Mouse (Mus musculus) hindbrain, postnatal 0 days (tissue): ENCODE data around the gene Grid1. TPM values are rescaled to one million over a fixed set of nuclear protein-coding genes. Genes with fewer than 3 reads are reported as not detected.

Experiments
- ATAC-seq: fragments of 200-750 bp; cut with Nextera tagmentation; 2 replicates; pipeline ENCODE4 v1.8.0; 2017; ENCODE audit warnings: mild to moderate bottlenecking, moderate TSS enrichment, moderate library complexity
- DNase-seq: peaks from one replicate; pipeline ENCODE4 v3.0.0-alpha.2; 2015; ENCODE audit warnings: low spot score
- H3K27ac ChIP-seq: fragments of 300-500 bp; sonication (generic); 2 replicates; pipeline ENCODE4 v1.5.1; 2014; ENCODE audit warnings: mild to moderate bottlenecking
- H3K27me3 ChIP-seq: fragments of 300-500 bp; sonication (generic); 2 replicates; pipeline ENCODE4 v1.6.1; 2014; ENCODE audit warnings: low read length, mixed read lengths; ENCODE audit not compliant: insufficient read depth
- H3K36me3 ChIP-seq: fragments of 300-500 bp; sonication (generic); 2 replicates; pipeline ENCODE4 v1.6.1; 2014; ENCODE audit warnings: low read length, mixed read lengths; ENCODE audit not compliant: insufficient read depth
- H3K4me1 ChIP-seq: fragments of 300-500 bp; sonication (generic); 2 replicates; pipeline ENCODE4 v1.6.1; 2014; ENCODE audit warnings: antibody characterized with exemption, low read length, mixed read lengths; ENCODE audit not compliant: insufficient read depth
- H3K4me2 ChIP-seq: fragments of 300-500 bp; sonication (generic); 2 replicates; pipeline ENCODE4 v1.6.1; 2014; ENCODE audit warnings: low read depth, mild to moderate bottlenecking, low read length, moderate library complexity, mixed read lengths
- H3K4me3 ChIP-seq: fragments of 300-500 bp; sonication (generic); 2 replicates; pipeline ENCODE4 v1.5.1; 2014; ENCODE audit warnings: low read length
- H3K9ac ChIP-seq: fragments of 300-500 bp; sonication (generic); replicated peaks from 2 replicates; pipeline ENCODE4 v1.6.1; 2014; ENCODE audit warnings: mild to moderate bottlenecking, low read length, moderate library complexity, mixed read lengths
- H3K9me3 ChIP-seq: fragments of 300-500 bp; sonication (generic); 2 replicates; pipeline ENCODE4 v1.6.1; 2016; ENCODE audit warnings: low read length, mixed read lengths
- CTCF ChIP-seq: IDR thresholded peaks from 2 replicates; pipeline ENCODE4 v1.5.1; 2016; ENCODE audit warnings: antibody characterized with exemption, control low read depth, low read depth
- WGBS: fragments of 180-500 bp; shearing (Covaris S2); extraction: QIAGEN DNeasy Blood & Tissue Kit; methylation state at CpG from one replicate; pipeline ENCODE4 v1.1.7; 2014; 5-methylcytosine and 5-hydroxymethylcytosine counted together
- polyA plus RNA-seq: library from polyadenylated mRNA; unstranded; fragments of >200 nt; fragmentation: Nextera tagmentation; extraction: Ambion mirVana; gene quantifications from 2 replicates; pipeline ENCODE4 v1.2.1, GENCODE M21; 2015
- total RNA-seq: library from RNA; depleted of rRNA; stranded (reverse); fragments of >200 nt; gene quantifications from 2 replicates; pipeline ENCODE4 v1.2.3, GENCODE M21; 2014

Gene Grid1
- total and polyA plus RNA-seq, 2 experiments from 2014 or later, result 8.6 to 33.7 TPM

GRCm38 (mm10) chr14:35468254-35468653 lies 648.3 kb downstream of the Grid1 start:
- Histone ChIP-seq H3K9ac (no peak overlapping the region), H3K4me3 (no peak overlapping the region), H3K9me3 (no peaks in the 10 kb centered on the region), H3K36me3 (no peaks in the 10 kb centered on the region), H3K27ac (0 out of 2 replicates have a peak overlapping the region, but pooled peaks have one; percentile 11), H3K4me1 (no peaks in the 10 kb centered on the region), H3K27me3 (no peaks in the 10 kb centered on the region), H3K4me2 (no peak overlapping the region)
- TF ChIP-seq CTCF, result no peak
- peak; percentile 6 for DNase-seq
- 58% methylated on average over 6 of the region's 6 CpGs for WGBS
- no peak for ATAC-seq

GRCm38 (mm10) chr14:35486017-35486416 lies 666.1 kb downstream of the Grid1 start:
- Histone ChIP-seq H3K9me3 (no peaks in the 10 kb centered on the region), H3K9ac (no peak overlapping the region)

DNA sequence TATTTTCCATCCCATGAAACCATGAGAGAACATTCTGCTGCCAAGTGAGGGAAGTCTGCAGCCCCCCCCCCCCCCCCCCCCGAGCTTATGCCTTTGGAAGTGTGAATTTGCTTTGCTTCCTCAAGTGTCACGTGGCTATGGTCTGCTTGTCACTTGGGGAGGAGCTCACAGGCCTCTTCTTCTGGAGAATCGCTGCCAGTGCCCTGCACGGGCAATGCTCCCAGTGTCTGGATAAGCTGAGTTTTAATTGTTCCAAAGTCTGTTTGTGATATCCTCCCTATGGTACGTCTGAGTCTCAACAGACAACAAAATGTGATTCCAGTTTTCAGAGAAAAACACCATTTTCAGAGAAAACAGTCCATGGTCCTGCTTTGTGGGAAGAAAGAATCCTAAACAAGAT lies 682.4 kb downstream of the Grid1 start:
- no peak overlapping the region for H3K9ac ChIP-seq
- ATAC-seq (no peak), DNase-seq (no peak)
- 46% methylated on average over 5 of the region's 5 CpGs for WGBS
- H3K4me1 ChIP-seq, result no peaks in the 10 kb centered on the region
- no peaks in the 10 kb centered on the region for H3K36me3 ChIP-seq
- H3K4me3 ChIP-seq, result no peak overlapping the region
- H3K9me3 ChIP-seq, result no peaks in the 10 kb centered on the region
- H3K27ac ChIP-seq, result no peak overlapping the region
- TF ChIP-seq CTCF, result no peak
- H3K27me3 ChIP-seq, result no peaks in the 10 kb centered on the region
- H3K4me2 ChIP-seq, result no peak overlapping the region

More at GRCm38 (mm10) chr14:35486017-35486416, 666.1 kb downstream of the Grid1 start:
- H3K4me2 ChIP-seq, result no peak overlapping the region
- no peaks in the 10 kb centered on the region for H3K4me1 ChIP-seq
- H3K27me3 ChIP-seq, result no peaks in the 10 kb centered on the region
- no peak for TF ChIP-seq CTCF
- H3K36me3 ChIP-seq, result no peaks in the 10 kb centered on the region
- no peak overlapping the region for H3K4me3 ChIP-seq
- ATAC-seq (no peak), DNase-seq (no peak)
- WGBS, result 77% methylated on average over 2 of the region's 2 CpGs
- no peak overlapping the region for H3K27ac ChIP-seq

- Histone ChIP-seq H3K4me3 (no peak overlapping the region), H3K27me3 (no peaks in the 10 kb centered on the region), H3K4me1 (no peaks in the 10 kb centered on the region), H3K36me3 (no peaks in the 10 kb centered on the region), H3K27ac (no peak overlapping the region), H3K9ac (no peak overlapping the region), H3K9me3 (no peaks in the 10 kb centered on the region), H3K4me2 (no peak overlapping the region)
- ATAC-seq, result no peak
- TF ChIP-seq CTCF, result no peak
- no peak for DNase-seq
These were observed 699.5 kb downstream of the Grid1 start for GRCm38 (mm10) chr14:35519402-35519801.

DNA sequence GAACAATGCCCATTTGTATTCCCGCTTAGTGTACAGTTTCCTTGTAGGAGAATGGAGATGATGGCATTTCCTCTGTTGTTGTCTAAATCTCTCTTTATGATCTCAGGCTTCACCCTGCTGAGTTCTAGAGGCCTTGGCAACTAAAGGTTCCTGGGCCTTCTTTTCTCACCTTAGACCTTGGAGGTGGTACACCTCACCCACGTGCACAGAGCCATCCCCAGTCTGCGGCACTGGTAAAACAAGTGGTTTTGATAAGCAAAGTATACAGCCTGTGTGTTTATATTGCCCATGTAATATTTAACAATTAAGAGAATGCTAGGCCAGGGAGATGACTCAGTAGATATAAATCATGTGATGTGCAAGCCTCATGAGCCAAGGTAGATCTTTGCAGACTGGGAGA lies 718.9 kb downstream of the Grid1 start:
- no peak overlapping the region for H3K4me3 ChIP-seq
- H3K9ac ChIP-seq, result no peak overlapping the region
- TF ChIP-seq CTCF, result no peak
- WGBS, result 81% methylated on average over 3 of the region's 3 CpGs
- no peak overlapping the region for H3K27ac ChIP-seq
- H3K4me1 ChIP-seq, result no peaks in the 10 kb centered on the region
- no peaks in the 10 kb centered on the region for H3K36me3 ChIP-seq
- no peak overlapping the region for H3K4me2 ChIP-seq
- H3K27me3 ChIP-seq, result no peaks in the 10 kb centered on the region
- no peak for DNase-seq
- no peaks in the 10 kb centered on the region for H3K9me3 ChIP-seq
- no peak for ATAC-seq

GRCm38 (mm10) chr14:35541254-35541991 lies 721.5 kb downstream of the Grid1 start:
- no peak overlapping the region for H3K4me2 ChIP-seq
- WGBS, result 49% methylated on average over 4 of the region's 4 CpGs
- H3K9ac ChIP-seq, result no peak overlapping the region
- no peak for TF ChIP-seq CTCF
- no peak overlapping the region for H3K27ac ChIP-seq
- no peaks in the 10 kb centered on the region for H3K36me3 ChIP-seq
- no peaks in the 10 kb centered on the region for H3K27me3 ChIP-seq
- no peak overlapping the region for H3K4me3 ChIP-seq
- H3K9me3 ChIP-seq, result no peaks in the 10 kb centered on the region
- no peaks in the 10 kb centered on the region for H3K4me1 ChIP-seq
- ATAC-seq (no peak), DNase-seq (no peak)

DNA sequence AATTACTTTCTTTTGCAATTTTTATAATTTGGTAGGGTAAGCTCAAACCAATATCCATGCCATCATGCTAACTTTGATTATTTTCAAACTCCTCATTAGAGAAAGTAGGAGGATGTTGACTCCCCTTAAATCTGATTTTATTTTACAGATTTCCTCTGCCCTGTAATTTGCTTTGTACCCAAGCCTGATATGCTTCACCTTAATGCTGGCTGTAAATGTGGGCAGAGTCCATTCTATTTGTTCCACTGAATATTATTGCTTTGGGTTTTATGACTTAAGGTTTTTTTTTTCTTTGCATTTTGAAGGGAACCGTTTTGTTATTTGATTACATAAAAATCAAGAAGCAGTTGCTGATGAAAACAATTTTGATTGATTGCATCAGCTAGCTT lies 722.1 kb downstream of the Grid1 start:
- no peak for DNase-seq
- no peak for ATAC-seq
- no peaks in the 10 kb centered on the region for H3K36me3 ChIP-seq
- no peak overlapping the region for H3K4me3 ChIP-seq
- H3K9ac ChIP-seq, result no peak overlapping the region
- H3K27me3 ChIP-seq, result no peaks in the 10 kb centered on the region
- H3K4me1 ChIP-seq, result no peaks in the 10 kb centered on the region
- no peak for TF ChIP-seq CTCF
- no peak overlapping the region for H3K4me2 ChIP-seq
- 79% methylated on average over 1 of the region's 1 CpGs for whole genome bisulfite sequencing
- H3K9me3 ChIP-seq, result no peaks in the 10 kb centered on the region
- H3K27ac ChIP-seq, result no peak overlapping the region
